Mouse (Mus musculus): Measurements from ENCODE around the gene Cacna2d1. TPM values are rescaled to one million over a fixed set of nuclear protein-coding genes. Genes with fewer than 3 reads are reported as not detected.

Cacna2d1 gene
- polyA plus RNA-seq, 1 experiment from 2014 or later, result 1.6 TPM

DNA sequence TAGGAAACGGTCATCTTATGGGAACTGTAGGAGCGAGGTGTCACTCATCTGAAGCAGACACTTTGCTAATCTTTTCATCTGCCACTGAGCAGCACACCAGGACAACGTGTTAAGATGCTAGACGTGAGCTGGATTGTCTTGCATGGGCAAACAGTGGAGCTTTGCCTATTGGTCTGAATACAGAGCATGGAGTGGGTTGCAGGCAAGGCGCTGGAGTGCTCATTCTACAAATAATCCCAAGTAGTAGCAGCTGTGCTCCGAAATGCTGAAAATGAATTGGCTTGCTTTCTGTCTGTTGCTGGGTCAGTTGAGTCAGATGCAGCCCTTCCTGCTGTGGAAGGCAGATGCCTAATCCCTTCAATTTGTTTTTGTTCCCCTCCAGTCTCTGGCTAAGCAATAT, 330.9 kb downstream of the Cacna2d1 start:
- H3K9ac ChIP-seq, result no peak overlapping the region
- no peaks in the 10 kb centered on the region for H3K9me3 ChIP-seq (replicated peaks)
- no peaks in the 10 kb centered on the region for H3K27me3 ChIP-seq (replicated peaks)
- H3K4me1 ChIP-seq, result no peaks in the 10 kb centered on the region
- H3K36me3 ChIP-seq, result no peaks in the 10 kb centered on the region
- H3K4me3 ChIP-seq, result no peak overlapping the region
- H3K4me2 ChIP-seq, result no peak overlapping the region
- ATAC-seq, result no peak
- H3K27ac ChIP-seq, result no peak overlapping the region
- 53% methylated on average over 6 of the region's 6 CpGs for WGBS (ENCODE audit: insufficient replicate concordance)

DNA sequence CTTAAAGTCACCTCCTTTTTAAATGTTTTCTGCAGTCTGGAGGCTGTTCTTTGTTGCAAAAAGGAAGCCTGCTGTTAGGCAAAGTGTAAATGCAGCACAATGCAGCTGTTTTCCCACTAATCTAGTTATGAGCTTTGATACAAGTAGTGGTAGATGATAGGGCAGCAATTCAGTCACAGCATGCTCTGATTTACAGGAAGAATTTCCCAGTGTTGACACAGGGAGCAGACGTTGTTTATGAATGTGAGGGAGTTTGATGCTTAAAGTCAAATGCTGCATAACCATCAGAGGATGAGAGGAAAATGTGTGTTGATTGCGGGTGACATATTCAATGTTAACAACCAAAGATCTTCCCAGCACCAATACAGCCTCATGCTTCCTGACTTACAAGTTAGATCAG, 342.6 kb downstream of the Cacna2d1 start:
- Histone ChIP-seq H3K36me3 (no peaks in the 10 kb centered on the region), H3K4me2 (no peak overlapping the region), H3K4me3 (no peak overlapping the region), H3K9me3 (replicated peaks) (no peaks in the 10 kb centered on the region), H3K27me3 (replicated peaks) (no peaks in the 10 kb centered on the region), H3K4me1 (no peaks in the 10 kb centered on the region), H3K9ac (no peak overlapping the region), H3K27ac (no peak overlapping the region)
- WGBS (ENCODE audit: insufficient replicate concordance), result 55% methylated on average over 2 of the region's 2 CpGs
- ATAC-seq, result no peak

DNA sequence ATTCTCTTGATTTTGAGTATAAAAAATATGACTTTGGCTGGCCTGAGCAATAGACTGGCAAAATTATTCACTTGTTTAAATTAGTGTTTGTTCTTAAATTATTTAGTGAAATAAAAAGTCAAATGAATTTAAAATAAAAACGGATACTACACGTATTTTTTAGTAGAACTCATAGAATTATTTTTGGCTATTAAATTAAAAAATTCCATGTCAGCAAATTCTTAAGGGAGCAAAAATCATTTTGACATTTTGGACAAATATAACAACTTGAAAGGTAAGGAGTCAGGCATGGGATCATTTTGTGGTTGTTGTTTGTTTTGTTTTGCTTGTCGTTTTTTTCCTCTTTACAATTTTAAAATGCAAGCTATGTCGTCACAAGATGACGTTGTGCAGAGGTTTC, 346.7 kb downstream of the Cacna2d1 start:
- 64% methylated on average over 5 of the region's 5 CpGs for WGBS (ENCODE audit: insufficient replicate concordance)
- no peak overlapping the region for H3K9ac ChIP-seq
- H3K4me3 ChIP-seq, result no peak overlapping the region
- no peak overlapping the region for H3K4me2 ChIP-seq
- H3K4me1 ChIP-seq, result no peaks in the 10 kb centered on the region
- no peaks in the 10 kb centered on the region for H3K27me3 ChIP-seq (replicated peaks)
- no peaks in the 10 kb centered on the region for H3K9me3 ChIP-seq (replicated peaks)
- no peaks in the 10 kb centered on the region for H3K36me3 ChIP-seq
- no peak for ATAC-seq
- no peak overlapping the region for H3K27ac ChIP-seq

- no peak overlapping the region for H3K4me2 ChIP-seq
- no peaks in the 10 kb centered on the region for H3K9me3 ChIP-seq (replicated peaks)
- no peaks in the 10 kb centered on the region for H3K36me3 ChIP-seq
- 16% methylated on average over 1 of the region's 1 CpGs for WGBS (ENCODE audit: insufficient replicate concordance)
- H3K27ac ChIP-seq, result no peak overlapping the region
- H3K9ac ChIP-seq, result no peak overlapping the region
- H3K4me3 ChIP-seq, result no peak overlapping the region
- no peaks in the 10 kb centered on the region for H3K4me1 ChIP-seq
- no peak for ATAC-seq
- H3K27me3 ChIP-seq (replicated peaks), result no peaks in the 10 kb centered on the region
Measured at GRCm38 (mm10) chr5:16293223-16293622, 358.7 kb downstream of the Cacna2d1 start.

DNA sequence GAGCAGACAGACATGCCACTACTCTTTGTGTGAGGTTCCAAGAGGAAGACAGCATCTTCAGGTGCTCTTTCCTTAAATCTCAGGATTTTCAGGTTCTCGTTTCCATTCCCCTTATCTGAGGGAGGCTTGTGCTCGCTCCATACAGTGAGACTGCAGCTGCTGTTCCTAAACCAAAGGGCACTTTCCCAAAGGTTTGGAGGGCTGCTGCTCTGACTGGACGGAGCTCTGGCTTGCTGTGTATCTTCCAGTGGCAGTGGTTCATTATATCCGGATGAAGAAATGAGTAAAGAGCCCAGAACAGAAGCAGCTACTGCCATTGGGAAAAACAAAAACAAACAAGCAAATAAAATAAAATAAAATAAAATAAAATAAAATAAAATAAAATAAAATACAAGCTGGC, 359.3 kb downstream of the Cacna2d1 start:
- H3K9me3 ChIP-seq (replicated peaks), result no peaks in the 10 kb centered on the region
- H3K4me1 ChIP-seq, result no peaks in the 10 kb centered on the region
- no peaks in the 10 kb centered on the region for H3K36me3 ChIP-seq
- no peak overlapping the region for H3K9ac ChIP-seq
- no peak overlapping the region for H3K4me2 ChIP-seq
- H3K27me3 ChIP-seq (replicated peaks), result no peaks in the 10 kb centered on the region
- no peak for ATAC-seq
- WGBS (ENCODE audit: insufficient replicate concordance), result 40% methylated on average over 4 of the region's 4 CpGs
- no peak overlapping the region for H3K4me3 ChIP-seq
- no peak overlapping the region for H3K27ac ChIP-seq

DNA sequence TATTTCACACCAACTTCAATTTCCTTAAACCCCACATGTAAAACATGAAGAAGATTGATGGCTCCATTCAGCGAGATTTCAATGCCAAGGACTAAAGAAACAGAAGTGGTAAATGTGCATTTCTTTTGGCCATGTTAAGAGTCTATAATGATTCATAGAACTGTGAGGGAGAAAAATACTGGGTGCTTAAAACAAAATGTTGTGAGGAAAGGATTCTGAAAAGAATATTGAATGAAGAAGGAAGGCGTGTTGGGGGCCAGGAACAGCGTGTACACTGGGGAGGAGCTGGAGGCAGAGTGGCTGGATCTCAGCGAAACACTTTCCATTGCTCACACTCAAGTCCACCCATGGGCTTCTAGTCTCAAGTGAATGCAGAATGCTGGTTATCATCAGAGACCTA, 360.2 kb downstream of the Cacna2d1 start:
- no peaks in the 10 kb centered on the region for H3K27me3 ChIP-seq (replicated peaks)
- H3K4me1 ChIP-seq, result no peaks in the 10 kb centered on the region
- no peak overlapping the region for H3K4me3 ChIP-seq
- no peak for ATAC-seq
- WGBS (ENCODE audit: insufficient replicate concordance), result 72% methylated on average over 4 of the region's 4 CpGs
- H3K9ac ChIP-seq, result no peak overlapping the region
- no peak overlapping the region for H3K4me2 ChIP-seq
- no peaks in the 10 kb centered on the region for H3K9me3 ChIP-seq (replicated peaks)
- H3K36me3 ChIP-seq, result no peaks in the 10 kb centered on the region
- H3K27ac ChIP-seq, result no peak overlapping the region

DNA sequence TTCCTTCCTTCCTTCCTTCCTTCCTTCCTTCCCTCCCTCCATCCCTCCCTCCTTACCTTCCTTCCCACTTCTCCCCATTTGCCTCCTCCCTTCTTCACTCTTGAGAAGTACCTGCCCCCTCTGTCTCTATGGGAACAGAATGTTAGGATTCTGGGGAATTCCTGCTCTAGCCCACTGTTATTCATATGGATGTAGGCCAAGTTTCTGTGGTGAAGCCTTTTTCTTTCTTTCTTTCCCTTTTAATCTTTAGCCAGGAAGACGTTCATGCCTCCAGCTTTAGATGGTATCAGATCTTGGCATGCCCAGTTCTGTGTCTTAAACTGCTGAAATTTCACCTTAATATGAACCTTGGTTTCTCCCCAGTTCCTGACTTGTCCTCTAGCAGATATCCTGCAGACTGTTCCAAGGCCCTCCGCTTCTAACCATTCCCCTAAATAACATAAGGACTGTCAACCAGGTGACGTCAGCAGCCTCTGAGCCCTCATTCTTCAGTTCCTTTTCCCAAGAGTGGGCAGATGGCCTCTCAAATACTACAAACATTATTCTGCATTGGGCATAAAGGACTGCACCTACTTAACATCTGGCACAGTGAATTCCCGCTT, 362.8 kb downstream of the Cacna2d1 start:
- Histone ChIP-seq H3K9me3 (replicated peaks) (no peaks in the 10 kb centered on the region), H3K4me1 (no peaks in the 10 kb centered on the region), H3K9ac (no peak overlapping the region), H3K36me3 (no peaks in the 10 kb centered on the region), H3K4me3 (no peak overlapping the region), H3K27ac (no peak overlapping the region), H3K4me2 (no peak overlapping the region), H3K27me3 (replicated peaks) (no peaks in the 10 kb centered on the region)
- 62% methylated on average over 4 of the region's 4 CpGs for WGBS (ENCODE audit: insufficient replicate concordance)
- ATAC-seq, result no peak

GRCm38 (mm10) chr5:16299631-16300030, 365.1 kb downstream of the Cacna2d1 start:
- 73% methylated on average over 6 of the region's 6 CpGs for WGBS (ENCODE audit: insufficient replicate concordance)
- H3K4me2 ChIP-seq, result no peak overlapping the region
- H3K27me3 ChIP-seq (replicated peaks), result no peaks in the 10 kb centered on the region
- H3K27ac ChIP-seq, result no peak overlapping the region
- H3K4me1 ChIP-seq, result no peaks in the 10 kb centered on the region
- no peak overlapping the region for H3K4me3 ChIP-seq
- H3K9me3 ChIP-seq (replicated peaks), result no peaks in the 10 kb centered on the region
- no peaks in the 10 kb centered on the region for H3K36me3 ChIP-seq
- no peak for ATAC-seq
- H3K9ac ChIP-seq, result no peak overlapping the region

- WGBS (ENCODE audit: insufficient replicate concordance), result 37% methylated on average over 7 of the region's 7 CpGs
- Histone ChIP-seq H3K9me3 (replicated peaks) (no peaks in the 10 kb centered on the region), H3K4me3 (no peak overlapping the region), H3K4me2 (no peak overlapping the region), H3K27me3 (replicated peaks) (no peaks in the 10 kb centered on the region), H3K4me1 (no peaks in the 10 kb centered on the region), H3K27ac (no peak overlapping the region), H3K36me3 (no peaks in the 10 kb centered on the region), H3K9ac (no peak overlapping the region)
- ATAC-seq, result no peak
Measured at GRCm38 (mm10) chr5:16309168-16310006, 374.9 kb downstream of the Cacna2d1 start.

DNA sequence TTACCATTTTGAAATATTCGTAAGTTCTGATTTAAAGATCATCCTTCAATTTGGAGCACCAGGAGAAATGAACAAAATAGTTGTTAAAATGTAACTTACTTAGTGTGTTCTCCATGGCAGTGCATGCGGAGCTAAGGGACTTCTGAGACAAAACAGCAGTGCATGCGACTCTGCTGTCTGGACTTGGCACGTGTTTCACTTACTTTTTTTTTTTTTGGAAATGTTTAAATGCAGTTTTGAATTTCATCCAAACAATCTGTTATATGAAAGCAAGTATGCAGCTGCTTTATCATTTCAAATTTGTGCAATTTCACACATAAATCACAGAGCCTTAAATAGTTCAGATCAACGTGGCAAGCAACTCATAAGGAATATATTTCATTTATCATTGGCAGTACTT, 379.8 kb downstream of the Cacna2d1 start:
- Histone ChIP-seq H3K9me3 (replicated peaks) (no peaks in the 10 kb centered on the region), H3K36me3 (no peaks in the 10 kb centered on the region), H3K4me2 (no peak overlapping the region), H3K4me3 (no peak overlapping the region), H3K4me1 (0 out of 2 replicates have a peak, but pooled peaks cover 6% of the 10 kb centered on the region), H3K27me3 (replicated peaks) (no peaks in the 10 kb centered on the region), H3K27ac (no peak overlapping the region), H3K9ac (no peak overlapping the region)
- 76% methylated on average over 5 of the region's 5 CpGs for WGBS (ENCODE audit: insufficient replicate concordance)
- ATAC-seq, result no peak

DNA sequence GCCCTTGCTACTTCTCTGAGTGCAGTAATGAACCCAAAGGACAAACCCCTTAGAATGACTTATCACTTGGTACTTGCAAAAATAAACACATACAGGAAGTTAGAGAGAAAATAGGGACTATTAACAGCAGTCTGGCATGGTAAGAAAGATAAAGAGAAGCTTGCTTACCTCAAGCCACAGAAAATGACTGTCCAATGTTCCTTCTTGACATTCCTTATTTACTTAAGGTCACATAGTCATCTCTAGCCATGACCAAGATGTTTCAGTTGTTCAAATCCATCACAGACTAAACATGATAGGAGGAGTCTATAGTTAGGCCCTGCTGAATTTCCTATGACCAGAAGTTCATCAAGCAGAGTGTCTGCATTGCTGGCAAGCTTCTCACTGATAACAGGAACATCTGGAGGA, 381.5 kb downstream of the Cacna2d1 start:
- no peak overlapping the region for H3K27ac ChIP-seq
- H3K4me1 ChIP-seq, result 0 out of 2 replicates have a peak, but pooled peaks cover 6% of the 10 kb centered on the region
- H3K9ac ChIP-seq, result no peak overlapping the region
- no peak overlapping the region for H3K4me2 ChIP-seq
- no peak overlapping the region for H3K4me3 ChIP-seq
- no peaks in the 10 kb centered on the region for H3K36me3 ChIP-seq
- no peaks in the 10 kb centered on the region for H3K9me3 ChIP-seq (replicated peaks)
- H3K27me3 ChIP-seq (replicated peaks), result no peaks in the 10 kb centered on the region
- ATAC-seq, result peak; percentile 47

GRCm38 (mm10) chr5:16317680-16318242, 383.3 kb downstream of the Cacna2d1 start:
- no peak overlapping the region for H3K4me3 ChIP-seq
- no peaks in the 10 kb centered on the region for H3K36me3 ChIP-seq
- 46% methylated on average over 4 of the region's 4 CpGs for WGBS (ENCODE audit: insufficient replicate concordance)
- ATAC-seq, result no peak
- H3K4me1 ChIP-seq, result 0 out of 2 replicates have a peak, but pooled peaks cover 6% of the 10 kb centered on the region
- H3K4me2 ChIP-seq, result no peak overlapping the region
- no peaks in the 10 kb centered on the region for H3K9me3 ChIP-seq (replicated peaks)
- no peak overlapping the region for H3K9ac ChIP-seq
- no peak overlapping the region for H3K27ac ChIP-seq
- H3K27me3 ChIP-seq (replicated peaks), result no peaks in the 10 kb centered on the region
